Mouse (Mus musculus): Measurements from ENCODE around the gene Ccdc149. TPM values are rescaled to one million over a fixed set of nuclear protein-coding genes. Genes with fewer than 3 reads are reported as not detected.

The Ccdc149 gene
- total RNA-seq, 2 experiments from 2014 or later, result 5.7 to 6.1 TPM

Other genes with a start within 250 kb of the Ccdc149 start
- 1 to 10 TPM; 2.8 to 3.5 TPM for gene Sod3, start 107.7 kb downstream of the Ccdc149 start, total RNA-seq (2021)
- 1 to 10 TPM; 1.6 to 1.9 TPM for gene Lgi2, start 94.9 kb upstream of the Ccdc149 start, total RNA-seq (2021)
- gene Sepsecs, start 198.2 kb upstream of the Ccdc149 start, total RNA-seq (2021), result 10 to 100 TPM in 1 of 2 experiments, 1 to 10 TPM in 1; 9.9 to 10.0 TPM

Data from heart, postnatal 4 days (tissue).